Mouse (Mus musculus) forebrain, embryonic 10.5 days (tissue): ENCODE data around the gene Rab4a. TPM values are rescaled to one million over a fixed set of nuclear protein-coding genes. Genes with fewer than 3 reads are reported as not detected.

Source experiments
- DNase-seq: peaks from one replicate; pipeline ENCODE4 v3.0.0-alpha.2; 2017; ENCODE audit warnings: low spot score; ENCODE audit errors: extremely low spot score
- H3K27ac ChIP-seq: fragments of 300-500 bp; sonication (generic); 2 replicates; pipeline ENCODE4 v1.5.1; 2016; ENCODE audit warnings: mild to moderate bottlenecking
- H3K27me3 ChIP-seq: fragments of 300-500 bp; sonication (generic); 2 replicates; pipeline ENCODE4 v1.6.1; 2016; ENCODE audit warnings: mild to moderate bottlenecking; ENCODE audit not compliant: poor library complexity, severe bottlenecking
- H3K36me3 ChIP-seq: fragments of 300-500 bp; sonication (generic); replicated peaks from 2 replicates; pipeline ENCODE4 v1.6.1; 2016; ENCODE audit warnings: mild to moderate bottlenecking, moderate library complexity
- H3K4me1 ChIP-seq: fragments of 300-500 bp; sonication (generic); 2 replicates; pipeline ENCODE4 v1.6.1; 2016
- H3K4me3 ChIP-seq: fragments of 300-500 bp; sonication (generic); 2 replicates; pipeline ENCODE4 v1.5.1; 2016; ENCODE audit warnings: mild to moderate bottlenecking, moderate library complexity
- H3K9me3 ChIP-seq: fragments of 300-500 bp; sonication (generic); 2 replicates; pipeline ENCODE4 v1.6.1; 2016; ENCODE audit warnings: mild to moderate bottlenecking, moderate library complexity
- WGBS: fragments of 180-500 bp; shearing (Covaris S2); methylation state at CpG from one replicate; pipeline ENCODE4 v1.1.7; 2016; 5-methylcytosine and 5-hydroxymethylcytosine counted together
- polyA plus RNA-seq: library from polyadenylated mRNA; unstranded; fragments of >200 nt; fragmentation: Nextera tagmentation; extraction: Ambion mirVana; gene quantifications from 2 replicates; pipeline ENCODE4 v1.2.1, GENCODE M21; 2016

The Rab4a gene
- polyA plus RNA-seq, 1 experiment from 2014 or later, result 74.9 TPM

DNA sequence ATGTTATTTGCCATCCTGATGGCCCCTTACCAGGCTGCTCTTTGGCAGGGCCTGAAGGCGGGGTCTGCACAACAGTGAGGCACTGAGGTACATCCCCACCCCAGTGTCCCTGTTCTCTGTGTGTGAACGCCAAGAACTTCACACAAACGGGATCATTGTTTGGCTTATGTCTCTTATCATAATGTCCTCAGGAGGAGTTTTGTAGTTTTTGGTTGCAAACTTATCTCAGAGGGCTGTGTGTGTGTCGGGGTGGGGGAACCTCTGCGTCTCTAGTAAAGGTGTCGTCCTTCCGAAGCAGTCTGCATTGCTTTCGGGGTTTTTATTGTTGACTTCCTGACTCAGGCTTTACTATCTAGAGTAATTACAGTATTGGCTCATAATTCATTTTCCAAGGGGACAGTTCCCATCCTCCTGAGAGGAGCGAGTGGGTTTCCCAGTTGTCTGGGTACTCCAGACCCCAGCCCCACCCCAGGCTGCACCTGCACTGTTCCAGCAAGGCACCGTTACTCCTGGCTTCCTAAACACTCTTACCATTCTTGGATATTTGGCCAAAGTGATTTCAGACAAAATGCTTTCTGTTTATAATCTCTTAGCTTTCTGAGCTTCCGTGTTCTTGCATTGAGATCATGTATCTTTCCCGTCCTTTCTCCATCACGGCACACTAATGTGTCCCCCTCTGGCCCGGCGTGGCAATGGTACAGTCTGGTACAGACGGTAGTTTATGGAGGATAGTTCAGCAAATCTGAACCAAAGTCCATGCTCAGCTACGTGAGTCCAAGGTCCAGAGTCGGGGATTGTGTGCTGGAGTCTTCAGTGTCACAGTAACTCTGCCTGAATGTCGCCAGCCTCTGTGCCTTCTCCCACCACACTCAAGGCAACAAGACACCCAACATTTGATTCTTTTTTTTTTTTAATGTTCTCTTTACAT lies 14.2 kb downstream of the Rab4a start:
- H3K36me3 ChIP-seq, result peaks cover 98% of the 10 kb centered on the region
- H3K4me1 ChIP-seq, result peaks cover 6% of the 10 kb centered on the region; the same call in 1 of the 2 replicates
- H3K27ac ChIP-seq, result no peak overlapping the region
- no peak for DNase-seq
- peaks cover 15% of the 10 kb centered on the region for H3K9me3 ChIP-seq
- H3K27me3 ChIP-seq, result no peaks in the 10 kb centered on the region
- H3K4me3 ChIP-seq, result no peak overlapping the region
- WGBS, result 95% methylated on average over 19 of the region's 19 CpGs

DNA sequence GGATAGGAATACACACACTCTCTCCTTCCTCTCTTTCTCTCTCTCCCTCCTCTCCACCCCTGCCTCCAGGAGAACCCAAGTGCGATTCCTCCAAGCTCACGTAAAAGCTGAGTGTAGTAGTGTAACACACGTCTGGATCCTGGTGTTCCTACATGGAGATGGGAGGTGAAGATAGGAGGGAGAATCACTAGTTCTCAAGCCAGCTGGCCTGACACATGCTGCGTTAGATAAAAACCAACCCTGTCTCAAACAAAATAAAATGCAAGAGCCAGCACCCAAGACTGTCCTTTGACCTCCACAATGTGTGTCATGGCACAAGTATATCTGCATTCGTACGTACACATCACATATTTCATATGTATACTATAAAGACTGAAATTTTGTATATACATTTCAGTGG lies 15.0 kb downstream of the Rab4a start:
- H3K36me3 ChIP-seq, result peaks cover 99% of the 10 kb centered on the region

DNA sequence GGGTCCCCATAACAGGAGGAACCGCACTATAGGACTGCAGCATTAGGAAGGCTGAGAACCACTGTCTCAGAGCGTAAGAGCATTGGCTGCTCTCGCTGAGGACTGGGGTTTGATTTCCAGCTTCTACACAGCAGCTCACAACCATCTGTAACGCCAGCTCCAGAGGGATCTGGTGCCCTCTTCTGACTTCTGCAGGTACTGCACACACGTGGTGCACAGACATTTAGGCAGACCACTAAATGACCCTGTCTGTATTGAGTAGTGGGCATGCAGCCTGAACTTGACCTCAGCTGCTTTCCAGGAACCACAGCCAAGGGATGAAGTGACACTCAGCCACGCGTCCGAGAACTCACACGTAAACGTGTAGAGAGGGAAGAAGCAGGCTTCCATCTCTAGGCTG lies 17.3 kb downstream of the Rab4a start:
- no peak for DNase-seq
- Histone ChIP-seq H3K36me3 (peaks cover 99% of the 10 kb centered on the region), H3K4me3 (no peak overlapping the region), H3K9me3 (peaks cover 11% of the 10 kb centered on the region), H3K27me3 (no peaks in the 10 kb centered on the region), H3K4me1 (peaks cover 9% of the 10 kb centered on the region; the same call in 1 of the 2 replicates), H3K27ac (no peak overlapping the region)
- 97% methylated on average over 10 of the region's 10 CpGs for WGBS

More for the DNA sequence above, 15.0 kb downstream of the Rab4a start:
- Histone ChIP-seq H3K27ac (no peak overlapping the region), H3K27me3 (no peaks in the 10 kb centered on the region), H3K4me3 (no peak overlapping the region), H3K4me1 (peaks cover 11% of the 10 kb centered on the region; the same call in 1 of the 2 replicates), H3K9me3 (peaks cover 15% of the 10 kb centered on the region)
- DNase-seq, result no peak
- WGBS, result 94% methylated on average over 6 of the region's 6 CpGs

DNA sequence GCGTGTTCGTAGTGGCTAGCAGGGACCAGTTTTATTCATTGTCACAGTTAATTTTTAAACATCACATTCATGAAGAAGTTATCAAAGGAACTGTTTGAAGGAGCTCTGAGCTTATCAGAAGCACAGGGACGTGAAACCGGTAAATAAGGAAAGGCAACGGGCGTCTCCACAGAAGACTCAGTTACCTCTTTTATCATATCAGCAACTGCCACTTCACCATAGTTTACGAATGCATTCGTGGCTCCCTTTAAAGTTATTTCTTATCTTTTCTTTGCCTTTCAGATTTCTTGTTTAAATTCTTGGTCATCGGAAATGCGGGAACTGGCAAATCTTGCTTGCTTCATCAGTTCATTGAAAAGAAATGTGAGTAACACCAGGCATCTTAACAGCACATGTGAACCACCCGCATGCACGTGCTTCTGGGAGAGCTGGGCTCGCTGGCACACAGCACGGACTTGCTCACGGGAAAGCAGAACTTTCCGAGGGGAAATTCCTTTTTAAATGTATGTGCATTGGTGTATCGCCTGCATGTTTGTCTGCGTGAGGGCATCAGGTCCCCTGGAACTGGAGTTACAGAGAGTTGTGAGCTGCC lies 17.8 kb downstream of the Rab4a start:
- 96% methylated on average over 18 of the region's 18 CpGs for WGBS
- H3K27ac ChIP-seq, result no peak overlapping the region
- no peak for DNase-seq
- peaks cover 11% of the 10 kb centered on the region for H3K9me3 ChIP-seq
- peaks cover 9% of the 10 kb centered on the region; the same call in 1 of the 2 replicates for H3K4me1 ChIP-seq
- H3K4me3 ChIP-seq, result no peak overlapping the region
- H3K36me3 ChIP-seq, result peaks cover 99% of the 10 kb centered on the region
- H3K27me3 ChIP-seq, result no peaks in the 10 kb centered on the region

DNA sequence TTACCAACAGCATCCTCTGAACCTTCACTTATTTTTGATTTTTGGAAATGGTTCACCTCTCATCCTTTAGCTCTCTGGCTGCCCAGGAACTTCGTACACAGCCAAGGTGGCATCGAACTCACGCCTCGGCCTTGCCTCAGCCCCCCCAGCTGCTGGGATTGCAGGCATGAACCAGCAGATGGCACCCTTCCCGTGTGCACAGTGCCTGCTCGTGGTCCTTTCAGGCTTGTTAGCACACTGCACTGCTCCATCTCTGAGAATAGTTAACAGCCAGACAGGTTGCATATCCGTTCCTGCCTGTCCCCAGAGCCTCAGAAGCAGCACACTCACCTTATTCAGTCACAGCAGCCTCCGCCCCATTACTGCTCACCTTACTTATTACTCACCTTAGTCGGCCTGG lies 20.2 kb downstream of the Rab4a start:
- H3K27ac ChIP-seq, result no peak overlapping the region
- no peak overlapping the region for H3K4me3 ChIP-seq
- peaks cover 9% of the 10 kb centered on the region; the same call in 1 of the 2 replicates for H3K4me1 ChIP-seq
- H3K27me3 ChIP-seq, result no peaks in the 10 kb centered on the region
- WGBS, result 69% methylated on average over 9 of the region's 9 CpGs
- peaks cover 99% of the 10 kb centered on the region for H3K36me3 ChIP-seq
- H3K9me3 ChIP-seq, result peaks cover 11% of the 10 kb centered on the region
- DNase-seq, result no peak

DNA sequence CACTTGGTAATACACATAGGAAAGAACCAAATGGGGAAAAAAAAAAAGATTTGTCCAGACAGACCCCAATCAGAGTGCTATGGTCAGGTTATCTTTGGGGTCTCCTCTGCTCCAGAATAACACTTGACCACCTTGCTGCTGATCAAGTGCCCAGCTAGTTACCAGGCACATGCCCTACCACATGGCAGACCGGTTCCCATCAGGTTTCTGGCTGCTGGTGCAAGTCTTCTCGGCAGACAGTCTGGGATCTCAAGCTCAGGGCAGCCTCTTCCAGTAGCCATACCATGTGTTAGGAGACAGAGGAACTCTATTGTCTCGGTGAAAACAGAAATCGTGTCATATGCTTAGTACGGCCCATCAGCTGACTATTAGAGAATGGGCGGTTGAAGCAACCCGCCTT lies 21.0 kb downstream of the Rab4a start:
- Histone ChIP-seq H3K9me3 (peaks cover 11% of the 10 kb centered on the region), H3K4me3 (no peak overlapping the region), H3K4me1 (peaks cover 9% of the 10 kb centered on the region; the same call in 1 of the 2 replicates), H3K27ac (no peak overlapping the region), H3K27me3 (no peaks in the 10 kb centered on the region), H3K36me3 (peaks cover 99% of the 10 kb centered on the region)
- 92% methylated on average over 7 of the region's 7 CpGs for WGBS
- DNase-seq, result no peak

DNA sequence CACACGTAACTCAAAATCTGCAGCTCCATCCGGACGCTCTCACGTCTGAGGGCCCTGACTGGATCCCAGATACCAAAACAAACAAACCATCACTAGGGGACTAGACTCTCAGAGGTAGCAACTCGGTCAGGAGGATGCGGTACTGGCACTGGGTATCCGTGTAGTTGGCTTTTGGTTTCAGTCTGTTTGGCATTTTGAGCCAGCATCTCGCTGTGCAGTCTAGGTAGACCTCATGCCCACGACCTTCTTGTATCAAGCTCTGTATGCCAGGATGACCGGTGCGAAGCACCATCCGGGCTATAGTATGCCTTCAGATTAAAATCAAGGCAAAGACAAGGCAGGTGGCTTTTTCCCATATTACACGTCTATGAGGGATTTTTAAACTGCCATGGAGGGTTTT lies 21.7 kb downstream of the Rab4a start:
- Histone ChIP-seq H3K27me3 (no peaks in the 10 kb centered on the region), H3K9me3 (peaks cover 8% of the 10 kb centered on the region), H3K27ac (no peak overlapping the region), H3K36me3 (peaks cover 99% of the 10 kb centered on the region), H3K4me1 (peaks cover 9% of the 10 kb centered on the region; the same call in 1 of the 2 replicates), H3K4me3 (no peak overlapping the region)
- 91% methylated on average over 13 of the region's 13 CpGs for WGBS
- no peak for DNase-seq

DNA sequence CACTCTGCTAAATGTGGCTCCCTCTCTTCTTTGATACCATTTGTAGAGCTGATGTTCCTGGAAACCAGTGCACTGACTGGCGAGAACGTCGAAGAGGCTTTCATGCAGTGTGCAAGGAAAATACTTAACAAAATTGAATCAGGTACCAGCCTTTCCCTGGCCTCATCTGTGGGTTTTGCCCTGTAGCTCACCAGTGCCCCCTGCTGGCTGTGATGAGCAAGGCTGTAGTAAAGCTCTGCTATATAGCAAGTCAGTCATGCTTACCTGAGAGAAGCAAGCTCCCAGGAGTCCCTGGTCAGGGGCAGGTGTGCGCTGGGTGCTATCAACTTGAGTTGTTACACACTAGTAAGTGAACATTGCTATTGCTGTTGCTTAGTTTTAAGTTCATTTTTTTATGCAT lies 27.0 kb downstream of the Rab4a start:
- no peak for DNase-seq
- H3K36me3 ChIP-seq, result peaks cover 100% of the 10 kb centered on the region

DNA sequence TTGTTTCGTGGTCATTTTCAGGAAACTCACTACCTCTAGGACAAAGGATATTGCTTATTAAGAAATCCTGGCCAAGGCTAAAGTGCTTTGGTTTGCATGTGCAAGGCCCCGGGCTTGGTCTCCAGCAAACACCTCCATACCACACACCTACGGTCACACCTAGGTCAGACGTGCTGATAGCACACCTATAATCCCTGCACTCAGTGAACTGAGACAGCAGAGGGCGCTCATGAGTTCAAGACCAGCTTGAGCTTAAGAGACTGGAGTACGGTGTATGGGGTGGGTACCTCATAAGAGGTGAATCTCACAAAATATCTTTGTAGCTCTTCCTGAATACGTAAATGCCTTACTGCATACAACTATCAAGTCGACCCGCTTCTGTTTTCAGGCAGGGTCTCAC lies 29.7 kb downstream of the Rab4a start:
- WGBS, result 65% methylated on average over 9 of the region's 9 CpGs
- peaks cover 88% of the 10 kb centered on the region for H3K36me3 ChIP-seq
- peak; percentile 37 for DNase-seq

More for the DNA sequence above, 27.0 kb downstream of the Rab4a start:
- Histone ChIP-seq H3K9me3 (peaks cover 2% of the 10 kb centered on the region; the same call in 1 of the 2 replicates), H3K27ac (no peak overlapping the region), H3K4me3 (no peak overlapping the region), H3K27me3 (no peaks in the 10 kb centered on the region), H3K4me1 (no peaks in the 10 kb centered on the region)
- WGBS, result 93% methylated on average over 4 of the region's 4 CpGs

DNA sequence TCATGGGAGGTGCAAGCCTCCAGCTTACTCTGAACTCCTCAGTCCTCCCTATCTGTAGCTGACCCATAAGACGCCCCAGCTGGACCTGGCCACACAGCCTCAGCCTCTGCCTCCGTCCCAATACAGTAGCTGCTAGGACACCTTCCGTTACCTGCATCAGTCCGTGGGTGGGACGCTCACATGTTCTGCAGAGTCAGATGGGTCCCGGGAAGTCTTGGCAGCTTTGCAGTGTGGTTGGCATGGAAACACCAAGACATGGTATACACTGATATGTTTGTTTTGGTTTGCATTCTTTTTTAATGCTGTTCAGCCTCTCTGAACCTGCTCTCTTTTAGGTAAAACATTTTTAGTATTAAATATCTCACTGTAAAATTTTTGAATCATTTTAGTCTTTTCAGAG lies 30.6 kb downstream of the Rab4a start:
- Histone ChIP-seq H3K27me3 (no peaks in the 10 kb centered on the region), H3K27ac (no peak overlapping the region), H3K4me1 (no peaks in the 10 kb centered on the region), H3K4me3 (no peak overlapping the region), H3K36me3 (peaks cover 87% of the 10 kb centered on the region), H3K9me3 (peaks cover 2% of the 10 kb centered on the region; the same call in 1 of the 2 replicates)
- DNase-seq, result no peak
- 95% methylated on average over 6 of the region's 6 CpGs for WGBS

More for the DNA sequence above, 29.7 kb downstream of the Rab4a start:
- no peaks in the 10 kb centered on the region for H3K27me3 ChIP-seq
- H3K27ac ChIP-seq, result no peak overlapping the region
- peaks cover 2% of the 10 kb centered on the region; the same call in 1 of the 2 replicates for H3K9me3 ChIP-seq
- no peaks in the 10 kb centered on the region for H3K4me1 ChIP-seq
- no peak overlapping the region for H3K4me3 ChIP-seq

DNA sequence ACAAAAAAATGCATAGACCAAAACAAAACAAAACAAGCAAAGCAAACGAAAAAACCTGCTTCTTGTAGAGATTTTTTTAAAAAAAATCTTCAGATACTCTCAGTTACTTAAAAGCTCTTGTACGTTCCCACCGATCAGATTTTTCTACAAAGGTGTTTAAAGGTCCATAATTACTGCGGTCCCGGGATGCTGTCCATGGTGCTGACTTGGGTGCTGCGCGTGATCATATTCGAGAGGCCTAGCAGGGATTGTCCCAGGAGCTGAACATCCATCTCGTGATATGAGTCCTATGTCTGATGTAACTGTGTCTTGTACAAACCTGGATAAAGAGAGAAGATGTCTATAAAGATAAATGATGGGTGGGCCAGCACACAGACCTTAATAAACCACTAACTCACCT lies 32.7 kb downstream of the Rab4a start:
- peaks cover 81% of the 10 kb centered on the region for H3K36me3 ChIP-seq
- H3K27ac ChIP-seq, result no peak overlapping the region
- no peaks in the 10 kb centered on the region for H3K27me3 ChIP-seq
- WGBS, result 78% methylated on average over 9 of the region's 9 CpGs
- DNase-seq, result no peak
- no peaks in the 10 kb centered on the region for H3K4me1 ChIP-seq
- H3K4me3 ChIP-seq, result no peak overlapping the region
- H3K9me3 ChIP-seq, result 0 out of 2 replicates have a peak, but pooled peaks cover 2% of the 10 kb centered on the region

DNA sequence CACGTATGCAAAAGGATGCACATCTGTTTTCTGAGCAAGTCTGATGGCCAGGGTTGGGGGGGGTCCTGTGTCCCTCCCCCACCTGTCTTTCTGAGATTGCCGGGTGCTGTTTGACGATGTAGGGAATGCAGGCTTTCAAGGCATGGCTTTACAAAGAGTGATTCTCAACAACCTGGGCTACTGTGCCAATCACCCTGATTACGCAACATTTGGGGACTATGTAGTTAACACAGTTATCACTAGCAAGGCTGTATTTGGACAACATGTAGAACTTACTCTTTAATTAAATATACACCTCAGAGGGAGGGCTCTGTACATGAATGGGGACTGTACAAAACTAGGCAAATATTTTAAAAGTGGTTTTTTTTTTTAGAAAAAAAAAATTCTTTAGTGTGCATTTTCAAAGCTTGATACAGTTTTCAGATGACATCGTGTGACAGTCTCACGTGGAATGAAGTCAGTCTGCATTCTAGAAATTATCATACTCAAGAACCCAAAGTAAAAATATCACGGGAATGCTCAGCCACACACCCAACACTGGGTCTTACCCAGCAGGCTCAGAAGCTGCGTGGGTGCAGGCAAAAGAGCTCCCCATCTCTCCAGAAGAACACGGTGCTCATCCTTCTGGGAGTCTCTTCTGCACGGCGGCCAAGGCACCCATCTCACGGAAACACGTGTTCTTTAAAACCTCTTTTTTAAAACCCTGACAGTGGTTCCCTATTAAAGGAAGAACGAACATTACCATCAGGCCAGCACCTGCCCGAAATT lies 35.0 kb downstream of the Rab4a start:
- no peaks in the 10 kb centered on the region for H3K27me3 ChIP-seq
- H3K9me3 ChIP-seq, result 0 out of 2 replicates have a peak, but pooled peaks cover 2% of the 10 kb centered on the region
- no peak overlapping the region for H3K27ac ChIP-seq
- H3K36me3 ChIP-seq, result peaks cover 72% of the 10 kb centered on the region
- no peak overlapping the region for H3K4me3 ChIP-seq
- 93% methylated on average over 15 of the region's 15 CpGs for WGBS
- DNase-seq, result no peak
- H3K4me1 ChIP-seq, result no peaks in the 10 kb centered on the region
